Mouse (Mus musculus): Measurements from ENCODE around the gene Klf16. TPM values are rescaled to one million over a fixed set of nuclear protein-coding genes. Genes with fewer than 3 reads are reported as not detected.

Klf16 gene
- polyA plus RNA-seq, 1 experiment: 31.0 TPM

- DNase-seq: peak; percentile 88
- peak overlapping the region; percentile 70 for H3K27ac ChIP-seq (ENCODE audit: control insufficient read depth, insufficient read depth, low read length)
- no peaks in the 10 kb centered on the region for H3K36me3 ChIP-seq (ENCODE audit: control insufficient read depth, insufficient read depth, low read length)
- no peaks in the 10 kb centered on the region for H3K27me3 ChIP-seq (ENCODE audit: control insufficient read depth, insufficient read depth, low read length)
- under 1% methylated on average over 29 of the region's 29 CpGs for WGBS
- H3K4me1 ChIP-seq (replicated peaks; ENCODE audit: control insufficient read depth, insufficient read depth, low read length): peaks cover 32% of the 10 kb centered on the region
- H3K4me3 ChIP-seq (ENCODE audit: control insufficient read depth, insufficient read depth, low read length): peak overlapping the region; percentile 75
- TF ChIP-seq CTCF (IDR thresholded peaks at IDR 0.05; ENCODE audit: borderline replicate concordance, control insufficient read depth, extremely low read depth, insufficient read depth, low read length, poor library complexity): peak; percentile 98
- TF ChIP-seq POLR2A (IDR thresholded peaks at IDR 0.05; ENCODE audit: control insufficient read depth, extremely low read depth, insufficient read depth, low read length, poor library complexity): peak; percentile 49; the same call in 1 of the 2 replicates
Observed at GRCm38 (mm10) chr10:80578131-80578750, 1.1 kb upstream of the Klf16 start.

- peaks cover 42% of the 10 kb centered on the region for H3K4me1 ChIP-seq (replicated peaks; ENCODE audit: control insufficient read depth, insufficient read depth, low read length)
- under 1% methylated on average over 93 of the region's 96 CpGs for WGBS
- no peak overlapping the region for H3K27ac ChIP-seq (ENCODE audit: control insufficient read depth, insufficient read depth, low read length)
- peak overlapping the region; percentile 75 for H3K4me3 ChIP-seq (ENCODE audit: control insufficient read depth, insufficient read depth, low read length)
- H3K27me3 ChIP-seq (ENCODE audit: control insufficient read depth, insufficient read depth, low read length): no peaks in the 10 kb centered on the region
- TF ChIP-seq CTCF (IDR thresholded peaks at IDR 0.05; ENCODE audit: borderline replicate concordance, control insufficient read depth, extremely low read depth, insufficient read depth, low read length, poor library complexity) (no peak), POLR2A (IDR thresholded peaks at IDR 0.05; ENCODE audit: control insufficient read depth, extremely low read depth, insufficient read depth, low read length, poor library complexity) (0 out of 2 replicates have a peak, but pooled peaks have one; percentile 28)
- DNase-seq: peak; percentile 55
- H3K36me3 ChIP-seq (ENCODE audit: control insufficient read depth, insufficient read depth, low read length): no peaks in the 10 kb centered on the region
Observed at GRCm38 (mm10) chr10:80576351-80577194, 548 bp downstream of the Klf16 start.

GRCm38 (mm10) chr10:80575925-80576324 is 1.2 kb downstream of the Klf16 start:
- H3K27me3 ChIP-seq (ENCODE audit: control insufficient read depth, insufficient read depth, low read length): no peaks in the 10 kb centered on the region
- WGBS: 16% methylated on average over 17 of the region's 17 CpGs
- TF ChIP-seq CTCF (IDR thresholded peaks at IDR 0.05; ENCODE audit: borderline replicate concordance, control insufficient read depth, extremely low read depth, insufficient read depth, low read length, poor library complexity): no peak
- no peak for TF ChIP-seq POLR2A (IDR thresholded peaks at IDR 0.05; ENCODE audit: control insufficient read depth, extremely low read depth, insufficient read depth, low read length, poor library complexity)
- H3K4me3 ChIP-seq (ENCODE audit: control insufficient read depth, insufficient read depth, low read length): peak overlapping the region; percentile 75
- no peaks in the 10 kb centered on the region for H3K36me3 ChIP-seq (ENCODE audit: control insufficient read depth, insufficient read depth, low read length)
- no peak overlapping the region for H3K27ac ChIP-seq (ENCODE audit: control insufficient read depth, insufficient read depth, low read length)
- DNase-seq: no peak
- H3K4me1 ChIP-seq (replicated peaks; ENCODE audit: control insufficient read depth, insufficient read depth, low read length): peaks cover 48% of the 10 kb centered on the region

- TF ChIP-seq CTCF (IDR thresholded peaks at IDR 0.05; ENCODE audit: borderline replicate concordance, control insufficient read depth, extremely low read depth, insufficient read depth, low read length, poor library complexity) (no peak), POLR2A (IDR thresholded peaks at IDR 0.05; ENCODE audit: control insufficient read depth, extremely low read depth, insufficient read depth, low read length, poor library complexity) (no peak)
- 94% methylated on average over 3 of the region's 3 CpGs for WGBS
- no peak overlapping the region for H3K4me3 ChIP-seq (ENCODE audit: control insufficient read depth, insufficient read depth, low read length)
Observed at GRCm38 (mm10) chr10:80574896-80575295, 2.2 kb downstream of the Klf16 start.

GRCm38 (mm10) chr10:80573944-80574343 is 3.2 kb downstream of the Klf16 start:
- Histone ChIP-seq H3K27ac (ENCODE audit: control insufficient read depth, insufficient read depth, low read length) (no peak overlapping the region), H3K4me3 (ENCODE audit: control insufficient read depth, insufficient read depth, low read length) (no peak overlapping the region), H3K36me3 (ENCODE audit: control insufficient read depth, insufficient read depth, low read length) (no peaks in the 10 kb centered on the region), H3K27me3 (ENCODE audit: control insufficient read depth, insufficient read depth, low read length) (no peaks in the 10 kb centered on the region), H3K4me1 (replicated peaks; ENCODE audit: control insufficient read depth, insufficient read depth, low read length) (peaks cover 62% of the 10 kb centered on the region)
- TF ChIP-seq CTCF (IDR thresholded peaks at IDR 0.05; ENCODE audit: borderline replicate concordance, control insufficient read depth, extremely low read depth, insufficient read depth, low read length, poor library complexity): no peak
- no peak for TF ChIP-seq POLR2A (IDR thresholded peaks at IDR 0.05; ENCODE audit: control insufficient read depth, extremely low read depth, insufficient read depth, low read length, poor library complexity)
- WGBS: 89% methylated on average over 9 of the region's 9 CpGs
- no peak for DNase-seq

More at GRCm38 (mm10) chr10:80574896-80575295, 2.2 kb downstream of the Klf16 start:
- Histone ChIP-seq H3K27me3 (ENCODE audit: control insufficient read depth, insufficient read depth, low read length) (no peaks in the 10 kb centered on the region), H3K4me1 (replicated peaks; ENCODE audit: control insufficient read depth, insufficient read depth, low read length) (peaks cover 59% of the 10 kb centered on the region), H3K36me3 (ENCODE audit: control insufficient read depth, insufficient read depth, low read length) (no peaks in the 10 kb centered on the region), H3K27ac (ENCODE audit: control insufficient read depth, insufficient read depth, low read length) (no peak overlapping the region)
- DNase-seq: no peak

- H3K27me3 ChIP-seq (ENCODE audit: control insufficient read depth, insufficient read depth, low read length): no peaks in the 10 kb centered on the region
- H3K27ac ChIP-seq (ENCODE audit: control insufficient read depth, insufficient read depth, low read length): no peak overlapping the region; the same call in 1 of the 2 replicates
- WGBS: 96% methylated on average over 2 of the region's 2 CpGs
- peaks cover 55% of the 10 kb centered on the region for H3K4me1 ChIP-seq (replicated peaks; ENCODE audit: control insufficient read depth, insufficient read depth, low read length)
- no peak for TF ChIP-seq CTCF (IDR thresholded peaks at IDR 0.05; ENCODE audit: borderline replicate concordance, control insufficient read depth, extremely low read depth, insufficient read depth, low read length, poor library complexity)
- no peak for TF ChIP-seq POLR2A (IDR thresholded peaks at IDR 0.05; ENCODE audit: control insufficient read depth, extremely low read depth, insufficient read depth, low read length, poor library complexity)
- no peaks in the 10 kb centered on the region; the same call in 1 of the 2 replicates for H3K36me3 ChIP-seq (ENCODE audit: control insufficient read depth, insufficient read depth, low read length)
- no peak for DNase-seq
- H3K4me3 ChIP-seq (ENCODE audit: control insufficient read depth, insufficient read depth, low read length): no peak overlapping the region
Observed at GRCm38 (mm10) chr10:80572477-80572876, 4.6 kb downstream of the Klf16 start.

Measured in thymus, adult 2 months (tissue).